Mouse (Mus musculus) limb, embryonic 10.5 days (tissue): Measurements from ENCODE around the gene Btnl2. TPM values are rescaled to one million over a fixed set of nuclear protein-coding genes. Genes with fewer than 3 reads are reported as not detected.

Experiments
- DNase-seq: peaks from one replicate; pipeline ENCODE4 v3.0.0-alpha.2; 2017; ENCODE audit warnings: low spot score
- H3K27ac ChIP-seq: fragments of 300-500 bp; sonication (generic); 2 replicates; pipeline ENCODE4 v1.5.1; 2016; ENCODE audit warnings: mild to moderate bottlenecking
- H3K27me3 ChIP-seq: fragments of 300-500 bp; sonication (generic); 2 replicates; pipeline ENCODE4 v1.6.1; 2016; ENCODE audit warnings: low read depth, mild to moderate bottlenecking; ENCODE audit not compliant: poor library complexity, severe bottlenecking
- H3K36me3 ChIP-seq: fragments of 300-500 bp; sonication (generic); 2 replicates; pipeline ENCODE4 v1.6.1; 2016; ENCODE audit warnings: mild to moderate bottlenecking, moderate library complexity
- H3K4me1 ChIP-seq: fragments of 300-500 bp; sonication (generic); 2 replicates; pipeline ENCODE4 v1.6.1; 2016
- H3K4me3 ChIP-seq: fragments of 300-500 bp; sonication (generic); 2 replicates; pipeline ENCODE4 v1.5.1; 2016; ENCODE audit warnings: mild to moderate bottlenecking, moderate library complexity
- H3K9me3 ChIP-seq: fragments of 300-500 bp; sonication (generic); replicated peaks from 2 replicates; pipeline ENCODE4 v1.6.1; 2016; ENCODE audit warnings: mild to moderate bottlenecking
- WGBS: fragments of 180-500 bp; shearing (Covaris S2); methylation state at CpG from one replicate; pipeline ENCODE4 v1.1.7; 2016; 5-methylcytosine and 5-hydroxymethylcytosine counted together
- polyA plus RNA-seq: library from polyadenylated mRNA; unstranded; fragments of >200 nt; fragmentation: Nextera tagmentation; extraction: Ambion mirVana; gene quantifications from 2 replicates; pipeline ENCODE4 v1.2.1, GENCODE M21; 2016

Btnl2 gene
- polyA plus RNA-seq, 1 experiment from 2014 or later: not detected

- no peaks in the 10 kb centered on the region for H3K9me3 ChIP-seq
- H3K4me3 ChIP-seq: no peak overlapping the region
- no peak for DNase-seq
- H3K27me3 ChIP-seq: no peaks in the 10 kb centered on the region
- no peaks in the 10 kb centered on the region for H3K36me3 ChIP-seq
- WGBS: 49% methylated on average over 2 of the region's 2 CpGs
- no peaks in the 10 kb centered on the region for H3K4me1 ChIP-seq
- H3K27ac ChIP-seq: no peak overlapping the region
These were observed 37.3 kb upstream of the Btnl2 start for GRCm38 (mm10) chr17:34317275-34317674.

GRCm38 (mm10) chr17:34325436-34325835 lies 29.2 kb upstream of the Btnl2 start, which contains the start of gene H2-Eb2:
H2-Eb2 (plus strand) TSS chr17:34325665.
- WGBS: 46% methylated on average over 4 of the region's 4 CpGs

DNA sequence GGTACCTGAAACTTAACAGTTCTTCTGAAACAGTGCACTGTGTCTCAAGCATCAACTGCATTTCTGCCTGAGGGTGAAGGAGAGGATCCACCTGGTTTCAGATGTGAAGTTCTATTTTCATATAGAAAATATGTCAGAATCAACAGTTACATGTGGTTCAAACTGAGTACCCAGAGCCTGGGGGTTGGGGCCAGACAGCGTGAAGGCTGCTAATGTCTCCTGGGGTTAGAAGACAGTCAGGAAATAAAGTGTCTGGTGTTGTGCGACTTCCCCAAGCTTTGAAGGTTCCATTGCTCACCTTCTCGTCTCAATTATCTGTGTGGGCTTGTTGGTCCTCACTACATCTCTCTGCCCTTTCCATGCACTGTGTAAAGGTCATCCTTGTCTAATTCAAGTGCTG lies 28.2 kb upstream of the Btnl2 start:
- no peaks in the 10 kb centered on the region for H3K36me3 ChIP-seq
- no peak overlapping the region for H3K4me3 ChIP-seq
- H3K27me3 ChIP-seq: no peaks in the 10 kb centered on the region
- DNase-seq: no peak
- peaks cover 4% of the 10 kb centered on the region; the same call in 1 of the 2 replicates for H3K4me1 ChIP-seq
- H3K9me3 ChIP-seq: no peaks in the 10 kb centered on the region
- 89% methylated on average over 3 of the region's 3 CpGs for WGBS
- H3K27ac ChIP-seq: no peak overlapping the region

More at GRCm38 (mm10) chr17:34325436-34325835, 29.2 kb upstream of the Btnl2 start, which contains the start of gene H2-Eb2:
- no peaks in the 10 kb centered on the region for H3K27me3 ChIP-seq
- no peaks in the 10 kb centered on the region for H3K9me3 ChIP-seq
- H3K36me3 ChIP-seq: no peaks in the 10 kb centered on the region
- H3K27ac ChIP-seq: no peak within 1 kb of the TSS
- DNase-seq: no peak
- peaks cover 4% of the 10 kb centered on the region; the same call in 1 of the 2 replicates for H3K4me1 ChIP-seq
- H3K4me3 ChIP-seq: no peak within 1 kb of the TSS

- no peaks in the 10 kb centered on the region for H3K27me3 ChIP-seq
- no peaks in the 10 kb centered on the region for H3K36me3 ChIP-seq
- WGBS: 59% methylated on average over 2 of the region's 2 CpGs
- H3K27ac ChIP-seq: no peak overlapping the region
- peaks cover 4% of the 10 kb centered on the region; the same call in 1 of the 2 replicates for H3K4me1 ChIP-seq
- no peak overlapping the region for H3K4me3 ChIP-seq
- no peak for DNase-seq
- no peaks in the 10 kb centered on the region for H3K9me3 ChIP-seq
These were observed 24.8 kb upstream of the Btnl2 start for GRCm38 (mm10) chr17:34329807-34330206.

- Histone ChIP-seq H3K27me3 (no peaks in the 10 kb centered on the region), H3K4me1 (peaks cover 4% of the 10 kb centered on the region; the same call in 1 of the 2 replicates), H3K27ac (no peak overlapping the region), H3K4me3 (no peak overlapping the region), H3K9me3 (no peaks in the 10 kb centered on the region), H3K36me3 (no peaks in the 10 kb centered on the region)
- WGBS: 93% methylated on average over 1 of the region's 1 CpGs
- DNase-seq: no peak
These were observed 23.4 kb upstream of the Btnl2 start for GRCm38 (mm10) chr17:34331200-34331599.

GRCm38 (mm10) chr17:34340619-34341402 lies 13.8 kb upstream of the Btnl2 start:
- 76% methylated on average over 3 of the region's 3 CpGs for WGBS
- H3K4me3 ChIP-seq: no peak overlapping the region
- no peak for DNase-seq
- H3K27ac ChIP-seq: no peak overlapping the region
- H3K36me3 ChIP-seq: no peaks in the 10 kb centered on the region
- no peaks in the 10 kb centered on the region for H3K4me1 ChIP-seq
- H3K9me3 ChIP-seq: no peaks in the 10 kb centered on the region
- H3K27me3 ChIP-seq: no peaks in the 10 kb centered on the region

DNA sequence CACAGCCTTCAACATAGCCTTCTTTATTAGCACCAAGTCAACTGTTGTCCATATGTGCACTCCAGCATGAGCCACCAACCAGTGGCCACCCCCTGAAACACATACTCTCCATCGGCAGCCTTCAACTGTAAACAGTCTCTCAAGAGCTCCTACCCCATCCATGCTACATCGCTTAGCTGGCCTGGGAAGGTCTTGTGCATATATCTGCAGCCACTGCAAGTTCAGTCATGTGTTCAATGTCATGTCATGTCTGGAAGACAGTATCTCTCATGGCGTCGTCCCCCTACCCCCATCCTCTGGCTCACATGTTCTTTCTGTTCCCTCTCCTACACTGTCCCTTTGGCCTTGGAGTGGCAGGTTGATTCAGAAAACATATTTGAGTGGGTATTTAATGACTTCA lies 9.7 kb upstream of the Btnl2 start:
- Histone ChIP-seq H3K27me3 (no peaks in the 10 kb centered on the region), H3K4me1 (no peaks in the 10 kb centered on the region), H3K9me3 (no peaks in the 10 kb centered on the region), H3K36me3 (no peaks in the 10 kb centered on the region), H3K4me3 (no peak overlapping the region), H3K27ac (no peak overlapping the region)
- DNase-seq: no peak
- WGBS: 92% methylated on average over 4 of the region's 4 CpGs

- no peaks in the 10 kb centered on the region; the same call in 1 of the 2 replicates for H3K27me3 ChIP-seq
- no peaks in the 10 kb centered on the region for H3K4me1 ChIP-seq
- WGBS: 90% methylated on average over 7 of the region's 7 CpGs
- no peak for DNase-seq
- no peaks in the 10 kb centered on the region for H3K9me3 ChIP-seq
- H3K27ac ChIP-seq: no peak overlapping the region
- H3K4me3 ChIP-seq: no peak overlapping the region
- no peaks in the 10 kb centered on the region for H3K36me3 ChIP-seq
These were observed 9.1 kb upstream of the Btnl2 start for GRCm38 (mm10) chr17:34345486-34345885.

- no peak for DNase-seq
- Histone ChIP-seq H3K27me3 (no peaks in the 10 kb centered on the region; the same call in 1 of the 2 replicates), H3K4me1 (no peaks in the 10 kb centered on the region), H3K4me3 (no peak overlapping the region), H3K27ac (no peak overlapping the region), H3K9me3 (no peaks in the 10 kb centered on the region), H3K36me3 (no peaks in the 10 kb centered on the region)
- 76% methylated on average over 3 of the region's 3 CpGs for WGBS
These were observed 8.6 kb upstream of the Btnl2 start for GRCm38 (mm10) chr17:34346041-34346440.

DNA sequence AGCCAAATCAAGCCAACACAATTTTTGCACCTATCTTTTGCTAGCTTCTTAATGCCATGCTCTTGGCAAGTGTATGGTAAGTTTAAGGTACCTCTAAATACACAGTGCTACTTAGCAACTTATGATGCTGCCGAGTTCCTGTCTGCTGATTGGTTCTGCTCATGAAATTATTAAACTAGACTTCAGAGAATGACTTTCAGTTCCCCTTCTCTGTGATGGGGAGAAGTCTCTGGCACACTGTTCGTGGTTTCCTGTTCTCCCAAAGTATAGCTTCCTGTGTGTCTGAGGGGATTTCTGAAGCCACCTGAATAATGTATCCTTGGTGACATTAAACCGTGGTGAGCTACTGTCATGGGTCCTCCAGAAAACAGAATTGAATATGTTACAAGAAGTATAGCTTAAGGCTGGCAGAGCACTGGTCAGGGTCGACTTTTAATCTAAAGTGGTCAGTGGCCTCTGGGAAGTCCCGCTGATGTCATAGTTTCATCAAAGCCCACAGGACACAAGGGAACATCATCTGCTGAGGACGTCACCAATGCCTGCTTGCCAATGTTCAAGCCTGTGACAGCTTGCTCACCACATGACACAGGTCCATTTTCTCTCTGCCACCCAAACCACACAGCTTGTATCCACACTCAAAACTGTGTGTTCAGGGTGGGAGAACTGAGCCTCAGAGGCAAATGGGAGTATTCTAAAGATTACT lies 6.9 kb upstream of the Btnl2 start:
- Histone ChIP-seq H3K36me3 (no peaks in the 10 kb centered on the region), H3K9me3 (no peaks in the 10 kb centered on the region), H3K4me1 (no peaks in the 10 kb centered on the region), H3K27me3 (no peaks in the 10 kb centered on the region; the same call in 1 of the 2 replicates), H3K27ac (no peak overlapping the region), H3K4me3 (no peak overlapping the region)
- 78% methylated on average over 6 of the region's 6 CpGs for WGBS
- no peak for DNase-seq

DNA sequence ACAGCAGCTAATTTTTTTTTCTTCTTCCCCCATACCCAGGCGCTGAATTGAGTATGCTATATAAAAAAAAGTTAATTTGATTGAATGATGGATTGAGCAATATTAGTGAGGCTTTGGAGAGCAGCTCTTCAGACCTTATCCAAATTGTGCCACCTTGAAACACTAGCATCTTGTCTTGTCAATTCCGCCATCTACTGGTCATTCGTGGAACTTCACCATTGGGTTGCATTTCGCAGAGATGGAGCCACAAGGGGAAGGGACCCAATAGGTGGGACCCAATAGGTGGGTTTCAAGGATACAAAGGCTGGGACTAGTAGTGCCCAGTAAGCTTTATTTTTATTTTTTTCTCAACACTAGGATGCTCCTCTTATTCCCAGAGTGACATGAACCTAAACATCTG lies 5.2 kb upstream of the Btnl2 start:
- 3% methylated on average over 4 of the region's 4 CpGs for WGBS
- Histone ChIP-seq H3K36me3 (no peaks in the 10 kb centered on the region), H3K4me3 (no peak overlapping the region), H3K9me3 (no peaks in the 10 kb centered on the region), H3K27me3 (no peaks in the 10 kb centered on the region; the same call in 1 of the 2 replicates), H3K27ac (no peak overlapping the region), H3K4me1 (no peaks in the 10 kb centered on the region)
- peak; percentile 81 for DNase-seq

- no peaks in the 10 kb centered on the region for H3K4me1 ChIP-seq
- 88% methylated on average over 1 of the region's 1 CpGs for WGBS
These were observed 318 bp downstream of the Btnl2 start for GRCm38 (mm10) chr17:34354940-34355339.

DNA sequence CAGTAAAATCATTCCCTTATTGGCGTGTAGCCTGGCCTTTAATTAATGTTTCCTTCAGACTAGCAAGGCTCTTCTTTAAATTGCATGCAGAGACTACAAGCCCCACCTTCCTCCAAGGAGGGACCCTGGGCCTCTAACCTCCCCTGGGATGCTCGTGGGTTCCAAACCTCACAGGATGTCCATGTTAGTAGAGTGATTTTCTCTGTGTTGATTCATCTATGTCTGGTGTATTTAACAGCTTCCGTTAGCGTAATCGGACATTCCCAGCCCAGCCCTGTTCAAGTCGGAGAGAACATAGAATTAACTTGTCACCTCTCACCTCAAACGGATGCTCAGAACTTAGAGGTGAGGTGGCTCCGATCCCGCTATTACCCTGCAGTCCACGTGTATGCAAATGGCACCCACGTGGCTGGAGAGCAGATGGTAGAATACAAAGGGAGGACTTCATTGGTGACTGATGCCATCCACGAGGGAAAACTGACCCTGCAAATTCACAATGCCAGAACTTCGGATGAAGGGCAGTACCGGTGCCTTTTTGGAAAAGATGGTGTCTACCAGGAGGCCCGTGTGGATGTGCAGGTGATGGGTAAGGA lies 8.4 kb downstream of the Btnl2 start:
- no peak overlapping the region for H3K4me3 ChIP-seq
- no peaks in the 10 kb centered on the region for H3K4me1 ChIP-seq
- DNase-seq: no peak
- H3K9me3 ChIP-seq: no peaks in the 10 kb centered on the region
- H3K27ac ChIP-seq: no peak overlapping the region
- 86% methylated on average over 15 of the region's 15 CpGs for WGBS
- no peaks in the 10 kb centered on the region for H3K36me3 ChIP-seq
- H3K27me3 ChIP-seq: no peaks in the 10 kb centered on the region

More at GRCm38 (mm10) chr17:34354940-34355339, 318 bp downstream of the Btnl2 start:
- DNase-seq: no peak
- Histone ChIP-seq H3K36me3 (no peaks in the 10 kb centered on the region), H3K9me3 (no peaks in the 10 kb centered on the region), H3K27me3 (no peaks in the 10 kb centered on the region; the same call in 1 of the 2 replicates), H3K4me3 (no peak overlapping the region), H3K27ac (no peak overlapping the region)
